Mouse (Mus musculus): ENCODE data around the gene Tnk2. TPM values are rescaled to one million over a fixed set of nuclear protein-coding genes. Genes with fewer than 3 reads are reported as not detected.

Tnk2 gene
- polyA plus RNA-seq, 1 experiment from 2014 or later: 19.0 TPM

- ATAC-seq: peak; percentile 99
- under 1% methylated on average over 65 of the region's 73 CpGs for WGBS
- H3K4me3 ChIP-seq (ENCODE audit: low read depth, low read length): peak within 1 kb of the TSS; percentile 89
- H3K36me3 ChIP-seq (ENCODE audit: control insufficient read depth, insufficient read depth, low read length): no peaks in the 10 kb centered on the region
- H3K4me2 ChIP-seq (ENCODE audit: low read length): peak within 1 kb of the TSS; percentile 70
- peak within 1 kb of the TSS; percentile 86 for H3K9ac ChIP-seq (ENCODE audit: low read depth, low read length)
- H3K9me3 ChIP-seq (replicated peaks; ENCODE audit: control insufficient read depth, low read length, poor library complexity, severe bottlenecking): no peaks in the 10 kb centered on the region
- H3K4me1 ChIP-seq (ENCODE audit: control insufficient read depth, insufficient read depth, low read length): peaks cover 12% of the 10 kb centered on the region
- peak within 1 kb of the TSS; percentile 92 for H3K27ac ChIP-seq (ENCODE audit: low read length)
- H3K27me3 ChIP-seq (ENCODE audit: control insufficient read depth, insufficient read depth, low read depth, low read length): no peaks in the 10 kb centered on the region
Observed at GRCm38 (mm10) chr16:32608712-32609400, 34.8 kb upstream of the Tnk2 start, which contains the start of gene Tfrc. Gene Tfrc (plus strand): TSS chr16:32608920.

DNA sequence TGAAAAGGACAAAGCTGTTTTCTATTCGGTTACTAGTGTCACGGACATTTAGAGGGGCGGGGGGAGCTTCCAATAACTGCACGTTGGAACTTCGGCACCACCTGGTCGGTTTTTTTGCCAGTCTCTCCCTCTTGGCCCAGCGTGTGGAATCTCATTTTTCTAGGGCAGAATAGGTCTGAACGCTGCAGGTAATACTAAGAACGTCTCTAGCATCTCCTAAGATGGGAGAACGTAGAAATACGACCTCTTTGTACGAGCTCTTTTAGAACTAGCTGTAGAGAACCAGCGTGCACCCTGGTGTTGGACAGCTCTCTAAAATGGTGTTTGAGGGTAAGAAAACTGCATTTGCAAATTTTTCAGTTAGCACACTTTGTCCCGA is 34.3 kb upstream of the Tnk2 start:
- ATAC-seq: peak; percentile 23
- WGBS: under 1% methylated on average over 14 of the region's 14 CpGs
- Histone ChIP-seq H3K9ac (ENCODE audit: low read depth, low read length) (peak overlapping the region; percentile 86), H3K27ac (ENCODE audit: low read length) (peak overlapping the region; percentile 92), H3K27me3 (ENCODE audit: control insufficient read depth, insufficient read depth, low read depth, low read length) (no peaks in the 10 kb centered on the region), H3K4me3 (ENCODE audit: low read depth, low read length) (peak overlapping the region; percentile 89), H3K9me3 (replicated peaks; ENCODE audit: control insufficient read depth, low read length, poor library complexity, severe bottlenecking) (no peaks in the 10 kb centered on the region), H3K4me1 (ENCODE audit: control insufficient read depth, insufficient read depth, low read length) (peaks cover 12% of the 10 kb centered on the region), H3K4me2 (ENCODE audit: low read length) (peak overlapping the region; percentile 70), H3K36me3 (ENCODE audit: control insufficient read depth, insufficient read depth, low read length) (no peaks in the 10 kb centered on the region)

- H3K4me2 ChIP-seq (ENCODE audit: low read length): peak overlapping the region; percentile 70
- H3K9ac ChIP-seq (ENCODE audit: low read depth, low read length): no peak overlapping the region
- peak overlapping the region; percentile 89 for H3K4me3 ChIP-seq (ENCODE audit: low read depth, low read length)
- no peaks in the 10 kb centered on the region for H3K9me3 ChIP-seq (replicated peaks; ENCODE audit: control insufficient read depth, low read length, poor library complexity, severe bottlenecking)
- WGBS: 76% methylated on average over 5 of the region's 5 CpGs
- no peaks in the 10 kb centered on the region for H3K27me3 ChIP-seq (ENCODE audit: control insufficient read depth, insufficient read depth, low read depth, low read length)
- H3K4me1 ChIP-seq (ENCODE audit: control insufficient read depth, insufficient read depth, low read length): peaks cover 12% of the 10 kb centered on the region
- H3K36me3 ChIP-seq (ENCODE audit: control insufficient read depth, insufficient read depth, low read length): peaks cover 1% of the 10 kb centered on the region; the same call in 1 of the 2 replicates
- no peak for ATAC-seq
- no peak overlapping the region for H3K27ac ChIP-seq (ENCODE audit: low read length)
Observed at GRCm38 (mm10) chr16:32610460-32611255, 33.0 kb upstream of the Tnk2 start.

DNA sequence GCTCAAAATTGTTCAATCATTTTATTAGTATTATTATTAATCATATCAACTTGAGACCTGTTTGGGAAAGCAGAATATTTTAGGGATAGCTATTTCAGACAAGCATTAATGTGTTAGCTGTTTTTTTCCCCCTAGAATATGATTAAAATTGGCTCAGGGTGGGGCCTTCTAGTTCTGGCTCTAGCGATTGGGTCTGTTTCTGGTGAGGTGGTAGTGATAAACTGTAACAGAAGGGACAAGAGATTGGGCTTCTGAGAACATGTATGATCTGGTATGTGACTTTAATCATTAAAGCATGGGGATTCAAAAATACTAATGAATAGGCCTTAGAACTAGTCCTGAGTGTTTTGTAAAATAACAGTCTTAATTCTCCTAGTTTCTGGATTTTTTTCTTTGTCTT is 31.6 kb upstream of the Tnk2 start:
- H3K4me3 ChIP-seq (ENCODE audit: low read depth, low read length): no peak overlapping the region
- no peaks in the 10 kb centered on the region for H3K27me3 ChIP-seq (ENCODE audit: control insufficient read depth, insufficient read depth, low read depth, low read length)
- no peak overlapping the region for H3K9ac ChIP-seq (ENCODE audit: low read depth, low read length)
- H3K9me3 ChIP-seq (replicated peaks; ENCODE audit: control insufficient read depth, low read length, poor library complexity, severe bottlenecking): no peaks in the 10 kb centered on the region
- H3K27ac ChIP-seq (ENCODE audit: low read length): no peak overlapping the region
- peaks cover 12% of the 10 kb centered on the region for H3K4me1 ChIP-seq (ENCODE audit: control insufficient read depth, insufficient read depth, low read length)
- peaks cover 5% of the 10 kb centered on the region for H3K36me3 ChIP-seq (ENCODE audit: control insufficient read depth, insufficient read depth, low read length)
- no peak overlapping the region for H3K4me2 ChIP-seq (ENCODE audit: low read length)
- ATAC-seq: no peak
- WGBS: 83% methylated on average over 1 of the region's 1 CpGs

DNA sequence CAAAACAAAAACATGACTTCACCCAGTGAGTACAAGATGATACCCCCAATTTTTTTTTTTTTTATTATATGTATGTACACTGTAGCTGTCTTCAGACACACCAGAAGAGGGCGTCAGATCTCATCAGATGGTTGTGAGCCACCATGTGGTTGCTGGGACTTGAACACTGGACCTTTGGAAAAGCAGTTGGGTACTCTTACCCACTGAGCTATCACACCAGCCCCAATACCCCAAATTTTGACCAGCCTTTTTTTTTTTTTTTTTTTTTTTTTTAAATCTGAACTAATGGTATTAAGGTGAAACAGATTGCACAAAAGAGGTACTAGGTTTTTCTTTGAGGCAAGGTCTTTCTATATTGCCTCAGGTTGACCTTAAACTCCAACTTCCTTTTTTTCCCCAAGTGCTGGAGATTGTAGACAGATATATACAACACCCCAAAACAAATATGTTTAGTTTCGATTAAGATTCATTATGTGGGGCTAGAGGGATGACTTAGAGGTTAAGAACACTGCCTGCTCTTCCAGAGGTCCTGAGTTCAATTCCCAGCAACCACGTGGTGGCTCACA is 30.3 kb upstream of the Tnk2 start:
- no peak for ATAC-seq
- H3K9me3 ChIP-seq (replicated peaks; ENCODE audit: control insufficient read depth, low read length, poor library complexity, severe bottlenecking): no peaks in the 10 kb centered on the region
- no peak overlapping the region for H3K4me3 ChIP-seq (ENCODE audit: low read depth, low read length)
- H3K4me1 ChIP-seq (ENCODE audit: control insufficient read depth, insufficient read depth, low read length): peaks cover 12% of the 10 kb centered on the region
- H3K27me3 ChIP-seq (ENCODE audit: control insufficient read depth, insufficient read depth, low read depth, low read length): no peaks in the 10 kb centered on the region
- no peak overlapping the region for H3K9ac ChIP-seq (ENCODE audit: low read depth, low read length)
- H3K4me2 ChIP-seq (ENCODE audit: low read length): no peak overlapping the region
- no peak overlapping the region for H3K27ac ChIP-seq (ENCODE audit: low read length)
- WGBS: 86% methylated on average over 3 of the region's 3 CpGs
- H3K36me3 ChIP-seq (ENCODE audit: control insufficient read depth, insufficient read depth, low read length): peaks cover 5% of the 10 kb centered on the region

GRCm38 (mm10) chr16:32614047-32614446 is 29.6 kb upstream of the Tnk2 start:
- no peak overlapping the region for H3K27ac ChIP-seq (ENCODE audit: low read length)
- H3K9ac ChIP-seq (ENCODE audit: low read depth, low read length): no peak overlapping the region
- no peaks in the 10 kb centered on the region for H3K27me3 ChIP-seq (ENCODE audit: control insufficient read depth, insufficient read depth, low read depth, low read length)
- H3K4me3 ChIP-seq (ENCODE audit: low read depth, low read length): no peak overlapping the region
- peaks cover 8% of the 10 kb centered on the region for H3K36me3 ChIP-seq (ENCODE audit: control insufficient read depth, insufficient read depth, low read length)
- WGBS: 66% methylated on average over 4 of the region's 4 CpGs
- no peak for ATAC-seq
- H3K4me2 ChIP-seq (ENCODE audit: low read length): no peak overlapping the region
- peaks cover 12% of the 10 kb centered on the region for H3K4me1 ChIP-seq (ENCODE audit: control insufficient read depth, insufficient read depth, low read length)
- no peaks in the 10 kb centered on the region for H3K9me3 ChIP-seq (replicated peaks; ENCODE audit: control insufficient read depth, low read length, poor library complexity, severe bottlenecking)

- H3K9me3 ChIP-seq (replicated peaks; ENCODE audit: control insufficient read depth, low read length, poor library complexity, severe bottlenecking): no peaks in the 10 kb centered on the region
- no peak overlapping the region for H3K27ac ChIP-seq (ENCODE audit: low read length)
- H3K27me3 ChIP-seq (ENCODE audit: control insufficient read depth, insufficient read depth, low read depth, low read length): no peaks in the 10 kb centered on the region
- no peak overlapping the region for H3K4me2 ChIP-seq (ENCODE audit: low read length)
- H3K4me3 ChIP-seq (ENCODE audit: low read depth, low read length): no peak overlapping the region
- ATAC-seq: no peak
- no peak overlapping the region for H3K9ac ChIP-seq (ENCODE audit: low read depth, low read length)
- H3K4me1 ChIP-seq (ENCODE audit: control insufficient read depth, insufficient read depth, low read length): no peaks in the 10 kb centered on the region
- WGBS: 91% methylated on average over 1 of the region's 1 CpGs
- peaks cover 34% of the 10 kb centered on the region for H3K36me3 ChIP-seq (ENCODE audit: control insufficient read depth, insufficient read depth, low read length)
Observed at GRCm38 (mm10) chr16:32618946-32619345, 24.7 kb upstream of the Tnk2 start.

- peaks cover 30% of the 10 kb centered on the region for H3K36me3 ChIP-seq (ENCODE audit: control insufficient read depth, insufficient read depth, low read length)
- whole genome bisulfite sequencing: 94% methylated on average over 8 of the region's 8 CpGs
Observed at GRCm38 (mm10) chr16:32628140-32628539, 15.5 kb upstream of the Tnk2 start.

DNA sequence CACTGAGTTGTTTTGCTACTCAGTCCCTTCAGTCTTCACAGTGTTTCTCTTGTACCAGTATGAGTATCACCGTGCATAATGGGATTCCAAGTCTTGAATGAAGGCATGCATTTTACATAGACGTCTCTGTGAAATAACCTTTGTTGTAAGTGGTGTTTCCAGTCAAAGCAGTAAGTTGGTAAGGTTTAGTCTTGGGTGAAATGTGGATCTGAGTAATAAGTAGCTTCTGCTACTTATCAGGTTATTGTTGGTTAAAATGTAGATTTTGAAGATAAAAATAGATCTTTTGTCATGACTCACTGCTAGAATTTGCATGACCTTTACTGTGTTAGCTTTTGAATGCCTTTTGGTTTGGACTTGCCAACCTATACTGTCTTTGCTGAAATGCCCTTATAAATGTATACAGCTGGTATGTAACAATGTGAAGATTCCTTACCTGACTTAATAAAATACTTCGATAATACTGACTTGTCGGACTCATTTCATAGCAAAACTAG is 11.3 kb upstream of the Tnk2 start:
- H3K4me1 ChIP-seq (ENCODE audit: control insufficient read depth, insufficient read depth, low read length): no peaks in the 10 kb centered on the region
- H3K36me3 ChIP-seq (ENCODE audit: control insufficient read depth, insufficient read depth, low read length): peaks cover 14% of the 10 kb centered on the region
- 70% methylated on average over 4 of the region's 4 CpGs for WGBS
- H3K27ac ChIP-seq (ENCODE audit: low read length): no peak overlapping the region
- H3K4me2 ChIP-seq (ENCODE audit: low read length): no peak overlapping the region
- H3K9me3 ChIP-seq (replicated peaks; ENCODE audit: control insufficient read depth, low read length, poor library complexity, severe bottlenecking): no peaks in the 10 kb centered on the region
- ATAC-seq: no peak
- no peak overlapping the region for H3K4me3 ChIP-seq (ENCODE audit: low read depth, low read length)
- no peak overlapping the region for H3K9ac ChIP-seq (ENCODE audit: low read depth, low read length)
- H3K27me3 ChIP-seq (ENCODE audit: control insufficient read depth, insufficient read depth, low read depth, low read length): no peaks in the 10 kb centered on the region

More at GRCm38 (mm10) chr16:32628140-32628539, 15.5 kb upstream of the Tnk2 start:
- Histone ChIP-seq H3K9ac (ENCODE audit: low read depth, low read length) (no peak overlapping the region), H3K4me2 (ENCODE audit: low read length) (no peak overlapping the region), H3K27ac (ENCODE audit: low read length) (no peak overlapping the region), H3K4me3 (ENCODE audit: low read depth, low read length) (no peak overlapping the region), H3K27me3 (ENCODE audit: control insufficient read depth, insufficient read depth, low read depth, low read length) (no peaks in the 10 kb centered on the region), H3K4me1 (ENCODE audit: control insufficient read depth, insufficient read depth, low read length) (no peaks in the 10 kb centered on the region), H3K9me3 (replicated peaks; ENCODE audit: control insufficient read depth, low read length, poor library complexity, severe bottlenecking) (no peaks in the 10 kb centered on the region)
- no peak for ATAC-seq

Measured in midbrain, embryonic 16.5 days (tissue).